Mouse (Mus musculus): ENCODE data around the gene Ptprn2. TPM values are rescaled to one million over a fixed set of nuclear protein-coding genes. Genes with fewer than 3 reads are reported as not detected.

The Ptprn2 gene
- polyA plus RNA-seq, 1 experiment from 2014 or later = 6.9 TPM

- no peaks in the 10 kb centered on the region for H3K36me3 ChIP-seq (ENCODE audit: control insufficient read depth, insufficient read depth, low read length)
- DNase-seq (ENCODE audit: low spot score) (no peak), ATAC-seq (ENCODE audit: low FRiP score) (no peak)
- no peak overlapping the region for H3K27ac ChIP-seq (ENCODE audit: low read depth, low read length)
- H3K27me3 ChIP-seq (ENCODE audit: control insufficient read depth, insufficient read depth, low read length) = no peaks in the 10 kb centered on the region
- H3K9me3 ChIP-seq (ENCODE audit: control insufficient read depth, low read length) = no peaks in the 10 kb centered on the region
- no peak overlapping the region for H3K4me3 ChIP-seq (ENCODE audit: low read depth, low read length)
- H3K4me2 ChIP-seq (replicated peaks; ENCODE audit: low read depth, low read length) = no peak overlapping the region
- H3K4me1 ChIP-seq (replicated peaks; ENCODE audit: control insufficient read depth, insufficient read depth, low read length) = peaks cover 10% of the 10 kb centered on the region
- 35% methylated on average over 3 of the region's 3 CpGs for WGBS
- no peak overlapping the region for H3K9ac ChIP-seq (ENCODE audit: low read depth, low read length)
Observed at GRCm38 (mm10) chr12:117261165-117261440, 775.6 kb downstream of the Ptprn2 start.

GRCm38 (mm10) chr12:117262003-117262402 is 776.5 kb downstream of the Ptprn2 start:
- H3K27ac ChIP-seq (ENCODE audit: low read depth, low read length) = peak overlapping the region; percentile 30; the same call in 1 of the 2 replicates
- H3K4me1 ChIP-seq (replicated peaks; ENCODE audit: control insufficient read depth, insufficient read depth, low read length) = peaks cover 8% of the 10 kb centered on the region
- H3K36me3 ChIP-seq (ENCODE audit: control insufficient read depth, insufficient read depth, low read length) = no peaks in the 10 kb centered on the region
- no peaks in the 10 kb centered on the region for H3K27me3 ChIP-seq (ENCODE audit: control insufficient read depth, insufficient read depth, low read length)
- no peaks in the 10 kb centered on the region for H3K9me3 ChIP-seq (ENCODE audit: control insufficient read depth, low read length)
- DNase-seq (ENCODE audit: low spot score) (no peak), ATAC-seq (ENCODE audit: low FRiP score) (no peak)
- H3K4me2 ChIP-seq (replicated peaks; ENCODE audit: low read depth, low read length) = no peak overlapping the region
- H3K9ac ChIP-seq (ENCODE audit: low read depth, low read length) = no peak overlapping the region
- WGBS = 79% methylated on average over 2 of the region's 2 CpGs
- no peak overlapping the region for H3K4me3 ChIP-seq (ENCODE audit: low read depth, low read length)

- no peak for DNase-seq (ENCODE audit: low spot score)
- 88% methylated on average over 2 of the region's 2 CpGs for WGBS
- H3K9ac ChIP-seq (ENCODE audit: low read depth, low read length) = no peak overlapping the region
- peaks cover 3% of the 10 kb centered on the region; the same call in 1 of the 2 replicates for H3K4me1 ChIP-seq (replicated peaks; ENCODE audit: control insufficient read depth, insufficient read depth, low read length)
- no peak for ATAC-seq (ENCODE audit: low FRiP score)
- no peak overlapping the region for H3K4me2 ChIP-seq (replicated peaks; ENCODE audit: low read depth, low read length)
- no peak overlapping the region for H3K4me3 ChIP-seq (ENCODE audit: low read depth, low read length)
- H3K9me3 ChIP-seq (ENCODE audit: control insufficient read depth, low read length) = no peaks in the 10 kb centered on the region
- no peaks in the 10 kb centered on the region for H3K27me3 ChIP-seq (ENCODE audit: control insufficient read depth, insufficient read depth, low read length)
- H3K36me3 ChIP-seq (ENCODE audit: control insufficient read depth, insufficient read depth, low read length) = no peaks in the 10 kb centered on the region
- peak overlapping the region; percentile 39; the same call in 1 of the 2 replicates for H3K27ac ChIP-seq (ENCODE audit: low read depth, low read length)
Observed at GRCm38 (mm10) chr12:117263081-117263480, 777.6 kb downstream of the Ptprn2 start.

GRCm38 (mm10) chr12:117265211-117265610 is 779.7 kb downstream of the Ptprn2 start:
- H3K27me3 ChIP-seq (ENCODE audit: control insufficient read depth, insufficient read depth, low read length) = no peaks in the 10 kb centered on the region
- ATAC-seq (ENCODE audit: low FRiP score) (peak; percentile 46), DNase-seq (ENCODE audit: low spot score) (peak; percentile 25)
- H3K9me3 ChIP-seq (ENCODE audit: control insufficient read depth, low read length) = no peaks in the 10 kb centered on the region
- H3K36me3 ChIP-seq (ENCODE audit: control insufficient read depth, insufficient read depth, low read length) = 0 out of 2 replicates have a peak, but pooled peaks cover 2% of the 10 kb centered on the region
- WGBS = 41% methylated on average over 1 of the region's 1 CpGs
- H3K9ac ChIP-seq (ENCODE audit: low read depth, low read length) = no peak overlapping the region
- H3K4me1 ChIP-seq (replicated peaks; ENCODE audit: control insufficient read depth, insufficient read depth, low read length) = 0 out of 2 replicates have a peak, but pooled peaks cover 2% of the 10 kb centered on the region
- no peak overlapping the region for H3K4me2 ChIP-seq (replicated peaks; ENCODE audit: low read depth, low read length)
- no peak overlapping the region for H3K27ac ChIP-seq (ENCODE audit: low read depth, low read length)
- no peak overlapping the region for H3K4me3 ChIP-seq (ENCODE audit: low read depth, low read length)

- Histone ChIP-seq H3K27ac (ENCODE audit: low read depth, low read length) (peak overlapping the region; percentile 68), H3K9me3 (ENCODE audit: control insufficient read depth, low read length) (no peaks in the 10 kb centered on the region), H3K4me3 (ENCODE audit: low read depth, low read length) (no peak overlapping the region), H3K36me3 (ENCODE audit: control insufficient read depth, insufficient read depth, low read length) (0 out of 2 replicates have a peak, but pooled peaks cover 8% of the 10 kb centered on the region), H3K4me1 (replicated peaks; ENCODE audit: control insufficient read depth, insufficient read depth, low read length) (peaks cover 4% of the 10 kb centered on the region; the same call in 1 of the 2 replicates), H3K4me2 (replicated peaks; ENCODE audit: low read depth, low read length) (no peak overlapping the region), H3K27me3 (ENCODE audit: control insufficient read depth, insufficient read depth, low read length) (no peaks in the 10 kb centered on the region), H3K9ac (ENCODE audit: low read depth, low read length) (no peak overlapping the region)
- ATAC-seq (ENCODE audit: low FRiP score) (no peak), DNase-seq (ENCODE audit: low spot score) (no peak)
- 80% methylated on average over 7 of the region's 7 CpGs for WGBS
Observed at GRCm38 (mm10) chr12:117268543-117269172, 783.1 kb downstream of the Ptprn2 start.

GRCm38 (mm10) chr12:117269310-117269709 is 783.8 kb downstream of the Ptprn2 start:
- Histone ChIP-seq H3K27me3 (ENCODE audit: control insufficient read depth, insufficient read depth, low read length) (no peaks in the 10 kb centered on the region), H3K9me3 (ENCODE audit: control insufficient read depth, low read length) (no peaks in the 10 kb centered on the region), H3K4me1 (replicated peaks; ENCODE audit: control insufficient read depth, insufficient read depth, low read length) (peaks cover 4% of the 10 kb centered on the region; the same call in 1 of the 2 replicates), H3K4me3 (ENCODE audit: low read depth, low read length) (no peak overlapping the region), H3K4me2 (replicated peaks; ENCODE audit: low read depth, low read length) (no peak overlapping the region), H3K9ac (ENCODE audit: low read depth, low read length) (no peak overlapping the region), H3K36me3 (ENCODE audit: control insufficient read depth, insufficient read depth, low read length) (0 out of 2 replicates have a peak, but pooled peaks cover 8% of the 10 kb centered on the region), H3K27ac (ENCODE audit: low read depth, low read length) (peak overlapping the region; percentile 68)
- ATAC-seq (ENCODE audit: low FRiP score) = peak; percentile 29; the same call in 1 of the 2 replicates
- no peak for DNase-seq (ENCODE audit: low spot score)
- WGBS = 65% methylated on average over 4 of the region's 4 CpGs

GRCm38 (mm10) chr12:117270199-117270598 is 784.7 kb downstream of the Ptprn2 start:
- peaks cover 10% of the 10 kb centered on the region; the same call in 1 of the 2 replicates for H3K36me3 ChIP-seq (ENCODE audit: control insufficient read depth, insufficient read depth, low read length)
- no peak overlapping the region for H3K4me2 ChIP-seq (replicated peaks; ENCODE audit: low read depth, low read length)
- peaks cover 2% of the 10 kb centered on the region; the same call in 1 of the 2 replicates for H3K4me1 ChIP-seq (replicated peaks; ENCODE audit: control insufficient read depth, insufficient read depth, low read length)
- WGBS = 85% methylated on average over 4 of the region's 4 CpGs
- no peaks in the 10 kb centered on the region for H3K27me3 ChIP-seq (ENCODE audit: control insufficient read depth, insufficient read depth, low read length)
- no peak overlapping the region for H3K4me3 ChIP-seq (ENCODE audit: low read depth, low read length)
- no peak overlapping the region for H3K9ac ChIP-seq (ENCODE audit: low read depth, low read length)
- no peaks in the 10 kb centered on the region for H3K9me3 ChIP-seq (ENCODE audit: control insufficient read depth, low read length)
- DNase-seq (ENCODE audit: low spot score) (no peak), ATAC-seq (ENCODE audit: low FRiP score) (no peak)
- H3K27ac ChIP-seq (ENCODE audit: low read depth, low read length) = peak overlapping the region; percentile 68; the same call in 1 of the 2 replicates

GRCm38 (mm10) chr12:117273166-117273565 is 787.6 kb downstream of the Ptprn2 start:
- peaks cover 14% of the 10 kb centered on the region; the same call in 1 of the 2 replicates for H3K36me3 ChIP-seq (ENCODE audit: control insufficient read depth, insufficient read depth, low read length)
- 32% methylated on average over 4 of the region's 4 CpGs for WGBS
- no peaks in the 10 kb centered on the region for H3K27me3 ChIP-seq (ENCODE audit: control insufficient read depth, insufficient read depth, low read length)
- H3K27ac ChIP-seq (ENCODE audit: low read depth, low read length) = peak overlapping the region; percentile 76
- no peak overlapping the region for H3K4me3 ChIP-seq (ENCODE audit: low read depth, low read length)
- no peaks in the 10 kb centered on the region for H3K9me3 ChIP-seq (ENCODE audit: control insufficient read depth, low read length)
- ATAC-seq (ENCODE audit: low FRiP score) (peak; percentile 66), DNase-seq (ENCODE audit: low spot score) (peak; percentile 56)
- no peak overlapping the region for H3K9ac ChIP-seq (ENCODE audit: low read depth, low read length)
- H3K4me2 ChIP-seq (replicated peaks; ENCODE audit: low read depth, low read length) = no peak overlapping the region
- H3K4me1 ChIP-seq (replicated peaks; ENCODE audit: control insufficient read depth, insufficient read depth, low read length) = peaks cover 2% of the 10 kb centered on the region; the same call in 1 of the 2 replicates

GRCm38 (mm10) chr12:117274576-117274975 is 789.1 kb downstream of the Ptprn2 start:
- H3K27me3 ChIP-seq (ENCODE audit: control insufficient read depth, insufficient read depth, low read length) = no peaks in the 10 kb centered on the region
- H3K4me2 ChIP-seq (replicated peaks; ENCODE audit: low read depth, low read length) = no peak overlapping the region
- peaks cover 2% of the 10 kb centered on the region; the same call in 1 of the 2 replicates for H3K4me1 ChIP-seq (replicated peaks; ENCODE audit: control insufficient read depth, insufficient read depth, low read length)
- WGBS = 81% methylated on average over 5 of the region's 5 CpGs
- DNase-seq (ENCODE audit: low spot score) (no peak), ATAC-seq (ENCODE audit: low FRiP score) (no peak)
- no peak overlapping the region for H3K9ac ChIP-seq (ENCODE audit: low read depth, low read length)
- H3K4me3 ChIP-seq (ENCODE audit: low read depth, low read length) = no peak overlapping the region
- no peak overlapping the region for H3K27ac ChIP-seq (ENCODE audit: low read depth, low read length)
- H3K9me3 ChIP-seq (ENCODE audit: control insufficient read depth, low read length) = no peaks in the 10 kb centered on the region
- H3K36me3 ChIP-seq (ENCODE audit: control insufficient read depth, insufficient read depth, low read length) = peaks cover 12% of the 10 kb centered on the region; the same call in 1 of the 2 replicates

All from hindbrain, embryonic 11.5 days (tissue).